Mouse (Mus musculus) intestine, embryonic 14.5 days (tissue): ENCODE measurements around the gene Zfp641. TPM values are rescaled to one million over a fixed set of nuclear protein-coding genes. Genes with fewer than 3 reads are reported as not detected.

Experiments
- ATAC-seq: fragments of 200-750 bp; cut with Nextera tagmentation; replicated peaks from 2 replicates; pipeline ENCODE4 v1.8.0; 2017; ENCODE audit warnings: low read depth, moderate number of reproducible peaks, moderate TSS enrichment, moderate library complexity; ENCODE audit not compliant: low FRiP score, low TSS enrichment
- DNase-seq: peaks from one replicate; pipeline ENCODE4 v3.0.0-alpha.2; 2018; ENCODE audit warnings: low spot score
- H3K27ac ChIP-seq: fragments of 300-500 bp; sonication (generic); 2 replicates; pipeline ENCODE4 v1.5.1; 2014; ENCODE audit warnings: low read depth, mild to moderate bottlenecking, control low read depth
- H3K27me3 ChIP-seq: fragments of 300-500 bp; sonication (generic); replicated peaks from 2 replicates; pipeline ENCODE4 v1.6.1; 2014; ENCODE audit warnings: low read length, control low read depth; ENCODE audit not compliant: control insufficient read depth, insufficient read depth
- H3K36me3 ChIP-seq: fragments of 300-500 bp; sonication (generic); 2 replicates; pipeline ENCODE4 v1.6.1; 2014; ENCODE audit warnings: low read length, control low read depth; ENCODE audit not compliant: control insufficient read depth, insufficient read depth
- H3K4me1 ChIP-seq: fragments of 300-500 bp; sonication (generic); replicated peaks from 2 replicates; pipeline ENCODE4 v1.6.1; 2014; ENCODE audit warnings: low read length, control low read depth, mixed read lengths; ENCODE audit not compliant: control insufficient read depth, insufficient read depth
- H3K4me2 ChIP-seq: fragments of 300-500 bp; sonication (generic); 2 replicates; pipeline ENCODE4 v1.6.1; 2014; ENCODE audit warnings: low read length
- H3K4me3 ChIP-seq: fragments of 300-500 bp; sonication (generic); 2 replicates; pipeline ENCODE4 v1.5.1; 2014; ENCODE audit warnings: low read depth, low read length, control low read depth, mixed read lengths
- H3K9ac ChIP-seq: fragments of 300-500 bp; sonication (generic); 2 replicates; pipeline ENCODE4 v1.6.1; 2014; ENCODE audit warnings: mild to moderate bottlenecking, low read length
- H3K9me3 ChIP-seq: fragments of 300-500 bp; sonication (generic); 2 replicates; pipeline ENCODE4 v1.6.1; 2016; ENCODE audit warnings: low read length, control low read depth; ENCODE audit not compliant: control insufficient read depth
- WGBS: fragments of 180-500 bp; shearing (Covaris S2); extraction: QIAGEN DNeasy Blood & Tissue Kit; methylation state at CpG from one replicate; pipeline ENCODE4 v1.1.7; 2014; 5-methylcytosine and 5-hydroxymethylcytosine counted together
- polyA plus RNA-seq: library from polyadenylated mRNA; unstranded; fragments of >200 nt; fragmentation: Nextera tagmentation; extraction: Ambion mirVana; gene quantifications from 2 replicates; pipeline ENCODE4 v1.2.1, GENCODE M21; 2014

Zfp641 gene
- polyA plus RNA-seq = 0.41 and 0.71 TPM in 2 replicates

DNA sequence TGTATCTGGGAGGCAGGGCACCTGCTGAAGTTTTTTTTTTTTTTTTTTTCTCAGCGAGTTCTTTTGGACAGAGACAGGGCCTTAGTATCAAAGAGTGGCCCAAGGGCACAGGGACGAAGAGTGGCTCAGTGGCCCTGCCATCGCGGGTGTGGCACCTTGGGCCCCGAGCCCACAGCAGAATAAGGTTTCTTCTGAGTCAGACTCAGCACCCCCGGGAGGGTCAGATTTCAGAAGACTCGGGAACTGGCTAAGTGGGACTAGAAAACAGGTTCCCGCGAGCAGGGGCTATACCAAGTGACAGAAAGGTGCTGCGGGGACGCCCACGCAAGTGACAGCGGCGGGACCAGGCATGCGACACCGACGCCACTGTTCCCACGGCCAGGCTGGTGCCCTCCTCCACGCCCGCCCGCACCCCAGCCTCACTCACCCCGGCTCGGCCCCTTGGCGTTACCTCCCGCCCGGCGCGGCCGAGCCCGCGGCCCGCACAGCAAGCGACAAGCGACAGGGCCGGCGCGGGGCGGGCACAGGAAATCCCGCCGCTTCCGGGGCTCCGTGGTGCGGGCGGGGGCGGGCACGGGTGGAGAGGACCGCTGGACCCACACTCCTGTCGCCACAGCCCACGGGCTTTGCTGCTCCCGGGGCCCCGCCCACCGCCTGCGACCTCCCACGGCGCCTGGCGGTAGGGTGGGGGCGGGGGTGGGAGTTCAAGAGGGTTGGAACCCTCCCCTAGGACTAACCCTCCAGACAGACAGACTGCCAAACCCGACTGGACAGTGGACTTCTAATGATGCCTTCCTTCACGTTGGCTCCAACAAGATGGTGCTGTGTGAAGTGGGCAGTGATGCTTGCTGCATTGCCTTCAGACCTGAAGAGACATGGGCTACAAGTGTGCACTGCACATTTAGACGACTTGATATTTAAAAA is at the start of gene Zfp641:
Zfp641 (minus strand) TSS at position 534 of the 924 bp plus-strand sequence.
- peak; percentile 54 for DNase-seq
- Histone ChIP-seq H3K9me3 (no peaks in the 10 kb centered on the region), H3K4me2 (peak within 1 kb of the TSS; percentile 99), H3K36me3 (no peaks in the 10 kb centered on the region), H3K4me3 (peak within 1 kb of the TSS; percentile 52), H3K27ac (no peak within 1 kb of the TSS), H3K4me1 (no peaks in the 10 kb centered on the region), H3K9ac (peak within 1 kb of the TSS; percentile 56), H3K27me3 (no peaks in the 10 kb centered on the region)
- WGBS = 3% methylated on average over 58 of the region's 60 CpGs
- peak; percentile 43; the same call in 1 of the 2 replicates for ATAC-seq

DNA sequence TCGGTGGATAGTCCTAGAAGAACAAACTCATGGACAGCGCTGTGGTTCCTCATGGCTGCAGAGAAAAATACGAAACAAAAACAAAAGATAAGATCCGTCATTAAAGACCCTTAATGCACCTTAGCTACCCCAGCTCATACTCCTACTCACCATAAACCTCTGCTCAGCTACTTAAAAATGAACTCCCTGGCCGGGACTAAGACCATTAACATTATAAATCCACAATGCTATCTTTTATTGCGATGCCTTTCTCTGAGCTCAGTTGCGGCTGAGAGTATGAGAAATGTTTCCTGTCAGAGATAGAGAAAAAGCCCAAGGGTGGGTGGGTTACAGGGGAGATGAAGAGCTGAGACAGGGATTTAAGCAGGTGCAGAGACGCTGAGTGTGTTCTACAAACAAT is 44.9 kb upstream of the Zfp641 start, which contains the start of gene Olfr284:
Olfr284 (minus strand) TSS at position 101 of the 400 bp plus-strand sequence.
- Histone ChIP-seq H3K4me2 (no peak within 1 kb of the TSS), H3K4me3 (no peak within 1 kb of the TSS), H3K9me3 (no peaks in the 10 kb centered on the region), H3K9ac (no peak within 1 kb of the TSS), H3K27me3 (no peaks in the 10 kb centered on the region), H3K36me3 (no peaks in the 10 kb centered on the region), H3K4me1 (no peaks in the 10 kb centered on the region), H3K27ac (no peak within 1 kb of the TSS)
- DNase-seq (no peak), ATAC-seq (no peak)
- 64% methylated on average over 8 of the region's 8 CpGs for WGBS

DNA sequence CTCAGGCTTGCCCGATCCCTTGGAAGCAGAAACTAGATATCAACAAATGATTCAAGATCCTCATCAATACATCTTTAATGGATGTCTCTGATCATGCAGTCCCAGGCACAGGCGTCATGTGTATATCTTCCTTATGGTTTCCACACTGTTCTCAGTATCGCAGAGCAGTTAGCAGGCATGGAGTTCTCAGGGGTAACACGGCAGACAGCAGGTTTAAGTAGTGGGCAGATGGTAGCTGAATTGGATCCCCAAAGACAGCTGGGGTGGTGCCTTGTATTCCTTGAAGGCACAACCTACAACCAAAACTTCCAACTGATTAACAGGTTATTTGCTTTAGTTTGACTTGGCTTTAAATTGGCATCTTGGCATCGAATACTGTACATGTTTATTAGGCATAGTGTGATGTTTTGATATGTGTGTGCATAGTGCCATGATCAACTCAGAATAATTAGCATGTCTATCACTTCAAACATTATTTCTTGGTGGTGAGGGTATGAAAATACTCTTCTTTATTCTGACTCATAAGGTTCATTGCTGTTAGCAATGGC is 21.3 kb upstream of the Zfp641 start, which contains the start of gene Olfr285:
Olfr285 (minus strand) TSS at position 177 of the 548 bp plus-strand sequence.
- ATAC-seq (no peak), DNase-seq (no peak)
- Histone ChIP-seq H3K27ac (no peak within 1 kb of the TSS), H3K4me2 (no peak within 1 kb of the TSS), H3K9me3 (no peaks in the 10 kb centered on the region), H3K36me3 (no peaks in the 10 kb centered on the region), H3K9ac (no peak within 1 kb of the TSS), H3K4me1 (no peaks in the 10 kb centered on the region), H3K27me3 (no peaks in the 10 kb centered on the region), H3K4me3 (no peak within 1 kb of the TSS)
- WGBS = 87% methylated on average over 5 of the region's 5 CpGs

DNA sequence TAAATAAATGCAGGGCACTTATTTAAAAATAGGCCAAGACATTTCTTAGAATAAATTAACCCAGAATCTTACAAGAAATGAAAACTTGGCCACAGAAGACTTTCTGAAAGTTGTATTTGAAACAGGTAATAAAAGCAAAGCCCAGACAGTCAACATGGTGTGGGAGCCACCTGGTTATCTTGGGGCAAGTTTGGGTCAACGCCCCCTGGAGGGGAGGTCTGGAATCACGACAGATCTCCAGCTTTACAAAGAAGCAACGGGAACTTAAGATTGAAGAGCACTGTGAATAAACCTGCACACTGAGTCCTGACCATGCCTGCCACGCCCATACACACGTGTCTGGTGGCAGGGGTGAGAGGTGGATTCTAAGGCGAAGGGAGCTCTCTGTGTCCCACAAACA is 19.7 kb upstream of the Zfp641 start:
- no peaks in the 10 kb centered on the region for H3K27me3 ChIP-seq
- H3K4me2 ChIP-seq = no peak overlapping the region
- H3K4me1 ChIP-seq = no peaks in the 10 kb centered on the region
- H3K4me3 ChIP-seq = no peak overlapping the region
- H3K9ac ChIP-seq = no peak overlapping the region
- 51% methylated on average over 6 of the region's 6 CpGs for WGBS
- H3K36me3 ChIP-seq = no peaks in the 10 kb centered on the region
- no peak overlapping the region for H3K27ac ChIP-seq
- ATAC-seq (no peak), DNase-seq (no peak)
- no peaks in the 10 kb centered on the region for H3K9me3 ChIP-seq

DNA sequence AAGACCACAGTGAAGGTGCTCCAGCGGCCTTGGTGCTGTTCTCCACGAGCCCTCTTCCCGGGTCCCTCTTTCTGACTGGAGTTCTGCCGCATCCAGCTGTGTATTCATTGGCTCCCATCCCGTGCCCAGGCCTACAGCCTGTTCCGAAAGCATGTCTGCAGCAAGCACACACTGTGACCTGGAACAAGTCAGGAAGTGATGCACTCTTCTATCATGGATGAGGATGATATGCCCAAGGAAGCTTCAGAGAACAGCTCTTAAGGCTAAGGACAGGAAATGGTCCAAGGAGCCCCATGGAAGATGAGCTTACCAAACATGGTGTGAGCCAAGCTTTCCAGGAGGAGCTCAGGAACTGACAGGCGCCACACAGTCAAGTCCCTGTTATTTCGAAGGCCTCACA is 2.3 kb downstream of the Zfp641 start:
- Histone ChIP-seq H3K9ac (no peak overlapping the region), H3K9me3 (no peaks in the 10 kb centered on the region), H3K4me3 (no peak overlapping the region), H3K4me1 (no peaks in the 10 kb centered on the region), H3K4me2 (no peak overlapping the region), H3K27ac (no peak overlapping the region), H3K27me3 (no peaks in the 10 kb centered on the region), H3K36me3 (no peaks in the 10 kb centered on the region)
- no peak for DNase-seq
- 86% methylated on average over 8 of the region's 8 CpGs for WGBS
- no peak for ATAC-seq

DNA sequence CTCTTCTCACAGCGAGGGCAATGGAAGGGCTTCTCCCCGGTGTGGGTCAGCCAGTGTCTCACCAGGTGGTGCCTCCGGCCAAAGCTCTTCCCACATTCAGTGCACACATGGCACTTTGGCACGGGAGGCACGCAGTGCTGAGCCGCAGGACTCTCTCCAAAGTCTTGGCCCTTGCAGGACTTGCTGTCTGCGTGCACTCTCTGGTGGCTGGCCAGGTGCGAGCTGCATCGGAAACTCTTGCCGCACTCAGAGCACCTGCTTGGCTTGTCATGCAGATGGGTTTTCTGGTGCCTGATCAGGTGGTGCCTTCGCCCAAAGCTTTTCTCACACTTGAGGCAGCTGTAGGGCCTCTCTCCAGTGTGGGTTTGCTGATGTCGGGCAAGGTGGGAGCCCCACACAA is 7.4 kb downstream of the Zfp641 start:
- no peaks in the 10 kb centered on the region for H3K4me1 ChIP-seq
- no peak overlapping the region for H3K4me3 ChIP-seq
- H3K36me3 ChIP-seq = no peaks in the 10 kb centered on the region
- no peak overlapping the region for H3K9ac ChIP-seq
- no peak for ATAC-seq
- no peaks in the 10 kb centered on the region for H3K27me3 ChIP-seq
- 74% methylated on average over 12 of the region's 12 CpGs for WGBS
- DNase-seq = no peak
- H3K27ac ChIP-seq = no peak overlapping the region
- no peaks in the 10 kb centered on the region for H3K9me3 ChIP-seq
- no peak overlapping the region for H3K4me2 ChIP-seq

DNA sequence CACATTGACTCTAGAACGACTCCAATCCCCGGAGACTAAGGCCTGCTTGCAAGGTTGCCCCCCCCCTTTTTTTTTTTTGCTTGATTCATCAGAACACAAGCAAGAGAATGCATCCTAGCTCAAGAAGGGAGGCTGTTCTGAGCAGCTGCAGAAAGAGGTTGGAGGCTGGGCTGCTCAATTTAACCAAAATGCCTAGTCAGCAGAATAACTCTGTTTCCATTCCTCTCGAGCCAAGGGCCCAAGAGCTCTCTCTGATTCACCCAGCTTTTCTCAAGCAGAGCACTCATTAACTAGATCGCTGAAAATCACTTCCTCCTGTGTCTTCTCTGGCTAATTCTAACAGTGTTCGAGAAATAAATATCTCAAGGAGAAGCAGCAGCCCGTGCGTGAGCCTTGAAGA is 9.5 kb downstream of the Zfp641 start:
- ATAC-seq = no peak
- no peak overlapping the region for H3K4me3 ChIP-seq
- H3K4me2 ChIP-seq = no peak overlapping the region
- H3K4me1 ChIP-seq = no peaks in the 10 kb centered on the region
- no peaks in the 10 kb centered on the region for H3K27me3 ChIP-seq
- WGBS = 67% methylated on average over 7 of the region's 7 CpGs
- no peaks in the 10 kb centered on the region for H3K36me3 ChIP-seq
- H3K27ac ChIP-seq = no peak overlapping the region
- no peaks in the 10 kb centered on the region for H3K9me3 ChIP-seq
- no peak overlapping the region for H3K9ac ChIP-seq
- DNase-seq = no peak

DNA sequence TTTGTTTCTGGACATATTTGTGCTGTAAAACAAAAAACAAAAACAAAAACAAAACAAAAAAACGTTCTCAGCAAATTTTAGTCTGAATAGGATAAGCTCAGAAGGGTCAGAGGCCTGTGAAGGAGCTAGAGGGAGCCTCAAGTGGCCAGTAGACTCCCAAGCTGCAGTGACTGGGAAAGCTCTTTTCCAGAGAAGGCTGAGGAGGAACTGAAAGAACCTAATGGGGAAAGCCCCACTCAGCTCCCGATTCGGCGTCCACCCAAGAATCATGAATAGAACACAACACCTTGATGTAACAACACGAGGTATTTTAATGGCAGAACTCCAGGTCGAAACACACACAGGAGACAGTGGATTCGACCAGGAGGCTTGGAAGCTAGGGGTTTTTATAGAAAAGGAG is 38.2 kb downstream of the Zfp641 start:
- no peak for DNase-seq
- Histone ChIP-seq H3K4me3 (no peak overlapping the region), H3K9me3 (no peaks in the 10 kb centered on the region), H3K9ac (no peak overlapping the region), H3K27ac (no peak overlapping the region), H3K4me1 (no peaks in the 10 kb centered on the region), H3K27me3 (no peaks in the 10 kb centered on the region), H3K36me3 (no peaks in the 10 kb centered on the region), H3K4me2 (no peak overlapping the region)
- 81% methylated on average over 7 of the region's 7 CpGs for WGBS
- ATAC-seq = no peak
